Mouse (Mus musculus) limb, embryonic 15.5 days (tissue): ENCODE measurements around the gene Cdc42ep5. TPM values are rescaled to one million over a fixed set of nuclear protein-coding genes. Genes with fewer than 3 reads are reported as not detected.
A peak's percentile ranks its signal among the peaks of the same experiment; 100 is the strongest.

Experiments
- ATAC-seq: fragments of 200-750 bp; cut with Nextera tagmentation; 2 replicates; pipeline ENCODE4 v1.8.0; 2017; ENCODE audit warnings: low read depth, moderate TSS enrichment; ENCODE audit not compliant: insufficient number of reproducible peaks, low FRiP score, low TSS enrichment
- H3K27ac ChIP-seq: fragments of 300-500 bp; sonication (generic); 2 replicates; pipeline ENCODE4 v1.5.1; 2015; ENCODE audit warnings: moderate library complexity, mild to moderate bottlenecking, inconsistent platforms
- H3K27me3 ChIP-seq: fragments of 300-500 bp; sonication (generic); 2 replicates; pipeline ENCODE4 v1.6.1; 2015; ENCODE audit warnings: inconsistent platforms
- H3K36me3 ChIP-seq: fragments of 300-500 bp; sonication (generic); 2 replicates; pipeline ENCODE4 v1.6.1; 2015; ENCODE audit warnings: inconsistent platforms
- H3K4me1 ChIP-seq: fragments of 300-500 bp; sonication (generic); 2 replicates; pipeline ENCODE4 v1.6.1; 2015; ENCODE audit warnings: inconsistent platforms
- H3K4me2 ChIP-seq: fragments of 300-500 bp; sonication (generic); 2 replicates; pipeline ENCODE4 v1.6.1; 2015; ENCODE audit warnings: mild to moderate bottlenecking, inconsistent platforms
- H3K4me3 ChIP-seq: fragments of 300-500 bp; sonication (generic); 2 replicates; pipeline ENCODE4 v1.5.1; 2015; ENCODE audit warnings: mild to moderate bottlenecking, inconsistent platforms
- H3K9ac ChIP-seq: fragments of 300-500 bp; sonication (generic); 2 replicates; pipeline ENCODE4 v1.6.1; 2015; ENCODE audit warnings: inconsistent platforms
- H3K9me3 ChIP-seq: fragments of 300-500 bp; sonication (generic); 2 replicates; pipeline ENCODE4 v1.6.1; 2016; ENCODE audit warnings: inconsistent platforms
- WGBS: fragments of 180-500 bp; shearing (Covaris S2); methylation state at CpG from one replicate; pipeline ENCODE4 v1.1.7; 2015; 5-methylcytosine and 5-hydroxymethylcytosine counted together
- polyA plus RNA-seq: library from polyadenylated mRNA; unstranded; fragments of >200 nt; fragmentation: Nextera tagmentation; extraction: Ambion mirVana; gene quantifications from 2 replicates; pipeline ENCODE4 v1.2.1, GENCODE M21; 2015

The Cdc42ep5 gene
- polyA plus RNA-seq, 1 experiment from 2014 or later: 82.3 TPM

GRCm38 (mm10) chr7:4122783-4123182 is 41.9 kb downstream of the Cdc42ep5 start:
- Histone ChIP-seq H3K27me3 (peaks cover 36% of the 10 kb centered on the region), H3K4me1 (peaks cover 27% of the 10 kb centered on the region), H3K9ac (no peak overlapping the region), H3K4me2 (no peak overlapping the region), H3K9me3 (no peaks in the 10 kb centered on the region), H3K36me3 (no peaks in the 10 kb centered on the region), H3K27ac (no peak overlapping the region), H3K4me3 (no peak overlapping the region)
- ATAC-seq: no peak
- WGBS: 88% methylated on average over 10 of the region's 10 CpGs

- ATAC-seq: no peak
- peaks cover 36% of the 10 kb centered on the region for H3K27me3 ChIP-seq
- WGBS: 45% methylated on average over 11 of the region's 11 CpGs
Observed at GRCm38 (mm10) chr7:4122076-4122768, 42.4 kb downstream of the Cdc42ep5 start.

DNA sequence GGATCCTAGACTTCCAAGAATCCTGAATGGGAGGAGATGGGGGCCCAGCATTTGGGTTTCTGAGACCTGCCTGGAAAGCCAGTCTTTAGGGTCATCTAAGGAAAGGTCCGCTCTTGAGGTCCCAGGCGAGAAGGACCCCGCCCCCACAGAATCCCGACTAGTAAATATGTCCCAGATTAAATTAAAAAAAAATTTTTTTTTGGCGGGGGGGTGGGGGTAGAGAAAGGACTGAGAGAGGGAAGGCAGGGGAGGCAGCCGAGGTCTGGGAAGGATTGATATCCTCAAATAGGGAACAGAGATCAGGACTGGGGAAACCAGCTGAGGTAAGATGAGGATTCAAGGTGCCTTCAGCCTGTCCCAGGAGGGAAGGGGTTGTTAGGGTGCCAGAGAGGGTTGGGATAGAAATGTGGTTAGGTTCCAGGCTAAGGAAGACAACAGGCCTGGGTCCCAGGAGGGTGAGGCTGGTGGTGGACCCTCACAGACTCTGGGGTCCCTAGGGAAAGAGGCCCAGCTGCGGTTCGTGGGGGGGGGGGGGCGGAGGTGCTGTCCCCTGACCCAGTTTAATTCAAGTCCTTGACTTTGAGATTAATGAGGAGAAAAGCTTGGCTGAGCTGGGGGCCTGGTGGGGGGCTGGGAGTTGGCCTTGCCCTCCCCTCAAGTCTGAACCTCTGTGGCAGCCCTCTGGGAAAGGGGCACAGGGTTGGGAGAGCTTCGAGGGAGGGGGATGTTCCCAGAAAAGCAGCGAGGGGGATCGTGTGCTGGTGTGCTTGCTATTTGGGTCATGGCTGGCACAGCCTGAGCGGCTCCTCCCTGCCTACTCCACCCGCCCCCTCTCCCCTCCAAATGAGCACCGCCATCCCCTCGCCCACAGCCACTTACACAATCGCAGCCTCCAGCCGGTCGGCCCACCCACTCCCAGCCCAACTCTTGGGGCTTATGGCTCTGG is 44.4 kb downstream of the Cdc42ep5 start:
- WGBS: 28% methylated on average over 18 of the region's 19 CpGs
- Histone ChIP-seq H3K9me3 (no peaks in the 10 kb centered on the region), H3K36me3 (no peaks in the 10 kb centered on the region), H3K4me2 (peak overlapping the region; percentile 78; the same call in 1 of the 2 replicates), H3K27me3 (peaks cover 36% of the 10 kb centered on the region), H3K9ac (no peak overlapping the region), H3K4me1 (peaks cover 27% of the 10 kb centered on the region), H3K4me3 (peak overlapping the region; percentile 41), H3K27ac (no peak overlapping the region)
- no peak for ATAC-seq

More at GRCm38 (mm10) chr7:4122076-4122768, 42.4 kb downstream of the Cdc42ep5 start:
- Histone ChIP-seq H3K9me3 (no peaks in the 10 kb centered on the region), H3K4me2 (no peak overlapping the region), H3K9ac (no peak overlapping the region), H3K36me3 (no peaks in the 10 kb centered on the region), H3K27ac (no peak overlapping the region), H3K4me3 (no peak overlapping the region), H3K4me1 (peaks cover 27% of the 10 kb centered on the region)

- Histone ChIP-seq H3K27ac (no peak within 1 kb of the TSS), H3K4me3 (peak within 1 kb of the TSS; percentile 41), H3K36me3 (no peaks in the 10 kb centered on the region), H3K27me3 (peaks cover 36% of the 10 kb centered on the region), H3K4me1 (peaks cover 20% of the 10 kb centered on the region), H3K4me2 (peak within 1 kb of the TSS; percentile 78), H3K9me3 (no peaks in the 10 kb centered on the region), H3K9ac (peak within 1 kb of the TSS; percentile 45)
- WGBS: 1% methylated on average over 32 of the region's 37 CpGs
- no peak for ATAC-seq
Observed at GRCm38 (mm10) chr7:4119344-4119902, 45.2 kb downstream of the Cdc42ep5 start, which contains the start of gene Ttyh1. Gene Ttyh1 (plus strand): TSS chr7:4119408.

DNA sequence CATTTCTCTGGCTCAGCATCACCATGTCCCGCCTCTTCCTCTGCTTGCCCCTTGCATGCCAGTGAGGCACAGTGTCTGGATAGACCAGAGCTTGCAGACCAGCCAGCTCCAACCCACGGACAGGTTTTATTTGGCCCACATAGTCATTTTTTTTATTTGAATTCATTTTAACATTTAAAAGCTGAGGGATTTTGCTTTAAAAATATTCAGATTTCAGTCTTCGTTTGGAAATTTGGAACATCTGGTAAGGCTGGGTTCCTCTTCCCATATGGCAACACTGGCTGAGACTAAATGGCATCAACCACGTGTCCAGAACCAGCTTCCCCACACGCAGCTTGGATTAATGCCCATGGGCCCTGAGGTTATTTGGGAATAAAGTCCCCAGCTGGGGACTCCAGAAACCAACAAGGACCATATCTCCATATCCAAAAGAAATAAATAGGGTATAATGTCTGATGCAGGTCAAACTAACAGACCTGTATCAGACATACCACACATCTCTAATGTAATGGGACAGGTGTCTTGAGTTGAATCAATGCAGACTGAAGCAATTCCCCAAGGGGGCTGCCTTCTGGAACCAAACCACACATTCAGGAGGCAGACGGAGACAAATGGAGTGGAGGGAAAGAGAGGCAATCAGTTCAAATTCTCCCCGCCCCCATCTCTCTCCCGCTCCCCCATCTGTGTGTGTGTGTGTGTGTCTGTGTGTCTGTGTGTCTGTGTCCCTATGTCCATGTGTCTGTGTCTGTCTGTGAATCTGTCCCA is 47.4 kb downstream of the Cdc42ep5 start:
- 58% methylated on average over 8 of the region's 8 CpGs for WGBS
- ATAC-seq: no peak

GRCm38 (mm10) chr7:4111766-4112165 is 52.9 kb downstream of the Cdc42ep5 start:
- H3K9ac ChIP-seq: no peak overlapping the region
- 46% methylated on average over 3 of the region's 3 CpGs for WGBS
- H3K27ac ChIP-seq: no peak overlapping the region
- H3K4me3 ChIP-seq: no peak overlapping the region
- H3K27me3 ChIP-seq: no peaks in the 10 kb centered on the region
- ATAC-seq: no peak
- H3K9me3 ChIP-seq: no peaks in the 10 kb centered on the region
- no peak overlapping the region for H3K4me2 ChIP-seq
- no peaks in the 10 kb centered on the region for H3K4me1 ChIP-seq
- no peaks in the 10 kb centered on the region for H3K36me3 ChIP-seq

More for the DNA sequence above, 47.4 kb downstream of the Cdc42ep5 start:
- H3K4me1 ChIP-seq: peaks cover 9% of the 10 kb centered on the region
- no peak overlapping the region for H3K27ac ChIP-seq
- H3K9me3 ChIP-seq: no peaks in the 10 kb centered on the region
- peaks cover 36% of the 10 kb centered on the region for H3K27me3 ChIP-seq
- no peaks in the 10 kb centered on the region for H3K36me3 ChIP-seq
- H3K9ac ChIP-seq: no peak overlapping the region
- H3K4me2 ChIP-seq: no peak overlapping the region
- H3K4me3 ChIP-seq: no peak overlapping the region

GRCm38 (mm10) chr7:4103411-4103810 is 61.2 kb downstream of the Cdc42ep5 start:
- no peaks in the 10 kb centered on the region for H3K36me3 ChIP-seq
- no peaks in the 10 kb centered on the region for H3K27me3 ChIP-seq
- 14% methylated on average over 4 of the region's 4 CpGs for WGBS
- no peak overlapping the region for H3K4me3 ChIP-seq
- no peaks in the 10 kb centered on the region for H3K4me1 ChIP-seq
- H3K9me3 ChIP-seq: no peaks in the 10 kb centered on the region
- H3K9ac ChIP-seq: no peak overlapping the region
- ATAC-seq: no peak
- H3K4me2 ChIP-seq: no peak overlapping the region
- H3K27ac ChIP-seq: no peak overlapping the region

Other genes starting within 250 kb of the Cdc42ep5 start
- gene Lilra6, start 249.4 kb downstream of the Cdc42ep5 start, polyA plus RNA-seq: 0.26 and 0.37 TPM in 2 replicates
- gene Lair1, start 101.7 kb downstream of the Cdc42ep5 start, polyA plus RNA-seq: 0.79 and 1.0 TPM in 2 replicates
- gene Ttyh1, start 45.5 kb downstream of the Cdc42ep5 start, polyA plus RNA-seq: 2.6 and 3.3 TPM in 2 replicates
- gene Leng8, start 27.8 kb downstream of the Cdc42ep5 start, polyA plus RNA-seq: 56.7 and 57.3 TPM in 2 replicates
- 5.4 and 6.2 TPM in 2 replicates for gene Leng9, start 14.5 kb downstream of the Cdc42ep5 start, polyA plus RNA-seq
- gene Lilra5, start 72.9 kb upstream of the Cdc42ep5 start, polyA plus RNA-seq: 0.06 TPM in 1 of 2 replicates, not detected in the other
- not detected in 2 replicates for gene Ncr1, start 172.9 kb upstream of the Cdc42ep5 start, polyA plus RNA-seq
- gene Gp6, start 232.9 kb upstream of the Cdc42ep5 start, polyA plus RNA-seq: 0.12 TPM in 1 of 2 replicates, not detected in the other